Mouse (Mus musculus): ENCODE results near the gene Mxd1. TPM values are rescaled to one million over a fixed set of nuclear protein-coding genes. Genes with fewer than 3 reads are reported as not detected.

The Mxd1 gene
- polyA plus RNA-seq, 1 experiment from 2014 or later, result 53.8 TPM

- Histone ChIP-seq H3K4me2 (ENCODE audit: low read depth, low read length) (peak within 1 kb of the TSS; percentile 74), H3K9me3 (replicated peaks; ENCODE audit: control insufficient read depth, low read length) (no peaks in the 10 kb centered on the region), H3K4me3 (ENCODE audit: low read depth, low read length) (peak within 1 kb of the TSS; percentile 87), H3K36me3 (ENCODE audit: control insufficient read depth, insufficient read depth) (peaks cover 26% of the 10 kb centered on the region), H3K9ac (ENCODE audit: low read depth, low read length) (peak within 1 kb of the TSS; percentile 89), H3K27ac (ENCODE audit: low read length) (peak within 1 kb of the TSS; percentile 91), H3K4me1 (ENCODE audit: control insufficient read depth, low read depth, low read length) (peaks cover 7% of the 10 kb centered on the region), H3K27me3 (ENCODE audit: control insufficient read depth, insufficient read depth, low read depth, low read length) (no peaks in the 10 kb centered on the region)
- WGBS (ENCODE audit: insufficient replicate concordance), result 2% methylated on average over 36 of the region's 36 CpGs
- peak; percentile 99 for ATAC-seq (ENCODE audit: low read depth)
These were observed 15.1 kb upstream of the Mxd1 start, which contains the start of gene Snrnp27 for GRCm38 (mm10) chr6:86683872-86684654. Gene Snrnp27 (minus strand): TSS chr6:86684522.

GRCm38 (mm10) chr6:86681289-86681688 lies 12.3 kb upstream of the Mxd1 start:
- H3K4me1 ChIP-seq (ENCODE audit: control insufficient read depth, low read depth, low read length), result peaks cover 5% of the 10 kb centered on the region
- H3K9me3 ChIP-seq (replicated peaks; ENCODE audit: control insufficient read depth, low read length), result no peaks in the 10 kb centered on the region
- no peak overlapping the region for H3K4me3 ChIP-seq (ENCODE audit: low read depth, low read length)
- no peak overlapping the region for H3K9ac ChIP-seq (ENCODE audit: low read depth, low read length)
- WGBS (ENCODE audit: insufficient replicate concordance), result 77% methylated on average over 3 of the region's 3 CpGs
- no peaks in the 10 kb centered on the region for H3K27me3 ChIP-seq (ENCODE audit: control insufficient read depth, insufficient read depth, low read depth, low read length)
- H3K36me3 ChIP-seq (ENCODE audit: control insufficient read depth, insufficient read depth), result peaks cover 31% of the 10 kb centered on the region
- no peak for ATAC-seq (ENCODE audit: low read depth)
- no peak overlapping the region for H3K27ac ChIP-seq (ENCODE audit: low read length)
- H3K4me2 ChIP-seq (ENCODE audit: low read depth, low read length), result no peak overlapping the region

GRCm38 (mm10) chr6:86678341-86678740 lies 9.4 kb upstream of the Mxd1 start:
- ATAC-seq (ENCODE audit: low read depth), result no peak
- peaks cover 42% of the 10 kb centered on the region for H3K36me3 ChIP-seq (ENCODE audit: control insufficient read depth, insufficient read depth)
- no peaks in the 10 kb centered on the region for H3K9me3 ChIP-seq (replicated peaks; ENCODE audit: control insufficient read depth, low read length)

GRCm38 (mm10) chr6:86670873-86671272 lies 1.9 kb upstream of the Mxd1 start:
- 7% methylated on average over 2 of the region's 2 CpGs for WGBS (ENCODE audit: insufficient replicate concordance)
- no peak overlapping the region for H3K27ac ChIP-seq (ENCODE audit: low read length)
- peaks cover 22% of the 10 kb centered on the region for H3K36me3 ChIP-seq (ENCODE audit: control insufficient read depth, insufficient read depth)
- no peak for ATAC-seq (ENCODE audit: low read depth)
- no peak overlapping the region for H3K4me2 ChIP-seq (ENCODE audit: low read depth, low read length)
- H3K4me1 ChIP-seq (ENCODE audit: control insufficient read depth, low read depth, low read length), result peaks cover 28% of the 10 kb centered on the region
- no peak overlapping the region for H3K9ac ChIP-seq (ENCODE audit: low read depth, low read length)
- H3K9me3 ChIP-seq (replicated peaks; ENCODE audit: control insufficient read depth, low read length), result no peaks in the 10 kb centered on the region
- H3K4me3 ChIP-seq (ENCODE audit: low read depth, low read length), result no peak overlapping the region
- H3K27me3 ChIP-seq (ENCODE audit: control insufficient read depth, insufficient read depth, low read depth, low read length), result no peaks in the 10 kb centered on the region

More at GRCm38 (mm10) chr6:86678341-86678740, 9.4 kb upstream of the Mxd1 start:
- no peak overlapping the region for H3K4me3 ChIP-seq (ENCODE audit: low read depth, low read length)
- peaks cover 5% of the 10 kb centered on the region for H3K4me1 ChIP-seq (ENCODE audit: control insufficient read depth, low read depth, low read length)
- H3K27me3 ChIP-seq (ENCODE audit: control insufficient read depth, insufficient read depth, low read depth, low read length), result no peaks in the 10 kb centered on the region
- 85% methylated on average over 6 of the region's 6 CpGs for WGBS (ENCODE audit: insufficient replicate concordance)
- H3K27ac ChIP-seq (ENCODE audit: low read length), result no peak overlapping the region
- no peak overlapping the region for H3K9ac ChIP-seq (ENCODE audit: low read depth, low read length)
- no peak overlapping the region for H3K4me2 ChIP-seq (ENCODE audit: low read depth, low read length)

GRCm38 (mm10) chr6:86669240-86669727 lies 323 bp upstream of the Mxd1 start:
- peak; percentile 98 for ATAC-seq (ENCODE audit: low read depth)
- Histone ChIP-seq H3K9ac (ENCODE audit: low read depth, low read length) (peak overlapping the region; percentile 77), H3K9me3 (replicated peaks; ENCODE audit: control insufficient read depth, low read length) (no peaks in the 10 kb centered on the region), H3K4me3 (ENCODE audit: low read depth, low read length) (peak overlapping the region; percentile 91), H3K4me1 (ENCODE audit: control insufficient read depth, low read depth, low read length) (peaks cover 42% of the 10 kb centered on the region), H3K27ac (ENCODE audit: low read length) (peak overlapping the region; percentile 90), H3K4me2 (ENCODE audit: low read depth, low read length) (peak overlapping the region; percentile 73), H3K36me3 (ENCODE audit: control insufficient read depth, insufficient read depth) (peaks cover 30% of the 10 kb centered on the region), H3K27me3 (ENCODE audit: control insufficient read depth, insufficient read depth, low read depth, low read length) (no peaks in the 10 kb centered on the region)
- whole genome bisulfite sequencing (ENCODE audit: insufficient replicate concordance), result under 1% methylated on average over 31 of the region's 37 CpGs

GRCm38 (mm10) chr6:86667061-86667460 lies 1.9 kb downstream of the Mxd1 start:
- H3K36me3 ChIP-seq (ENCODE audit: control insufficient read depth, insufficient read depth), result peaks cover 44% of the 10 kb centered on the region
- peak overlapping the region; percentile 95 for H3K9ac ChIP-seq (ENCODE audit: low read depth, low read length)
- ATAC-seq (ENCODE audit: low read depth), result no peak
- H3K4me1 ChIP-seq (ENCODE audit: control insufficient read depth, low read depth, low read length), result peaks cover 45% of the 10 kb centered on the region
- H3K27ac ChIP-seq (ENCODE audit: low read length), result peak overlapping the region; percentile 76
- 88% methylated on average over 10 of the region's 10 CpGs for WGBS (ENCODE audit: insufficient replicate concordance)
- H3K9me3 ChIP-seq (replicated peaks; ENCODE audit: control insufficient read depth, low read length), result no peaks in the 10 kb centered on the region
- peak overlapping the region; percentile 91 for H3K4me3 ChIP-seq (ENCODE audit: low read depth, low read length)
- no peaks in the 10 kb centered on the region for H3K27me3 ChIP-seq (ENCODE audit: control insufficient read depth, insufficient read depth, low read depth, low read length)
- peak overlapping the region; percentile 47 for H3K4me2 ChIP-seq (ENCODE audit: low read depth, low read length)

- H3K9me3 ChIP-seq (replicated peaks; ENCODE audit: control insufficient read depth, low read length), result no peaks in the 10 kb centered on the region
- 50% methylated on average over 17 of the region's 17 CpGs for WGBS (ENCODE audit: insufficient replicate concordance)
- no peak for ATAC-seq (ENCODE audit: low read depth)
- H3K36me3 ChIP-seq (ENCODE audit: control insufficient read depth, insufficient read depth), result peaks cover 55% of the 10 kb centered on the region
- H3K4me2 ChIP-seq (ENCODE audit: low read depth, low read length), result peak overlapping the region; percentile 47
- H3K4me1 ChIP-seq (ENCODE audit: control insufficient read depth, low read depth, low read length), result peaks cover 56% of the 10 kb centered on the region
- no peaks in the 10 kb centered on the region for H3K27me3 ChIP-seq (ENCODE audit: control insufficient read depth, insufficient read depth, low read depth, low read length)
- H3K4me3 ChIP-seq (ENCODE audit: low read depth, low read length), result peak overlapping the region; percentile 91
- H3K9ac ChIP-seq (ENCODE audit: low read depth, low read length), result peak overlapping the region; percentile 95
- peak overlapping the region; percentile 76 for H3K27ac ChIP-seq (ENCODE audit: low read length)
These were observed 3.2 kb downstream of the Mxd1 start for GRCm38 (mm10) chr6:86665560-86666307.

- H3K4me2 ChIP-seq (ENCODE audit: low read depth, low read length), result peak overlapping the region; percentile 47
- H3K9me3 ChIP-seq (replicated peaks; ENCODE audit: control insufficient read depth, low read length), result no peaks in the 10 kb centered on the region
- WGBS (ENCODE audit: insufficient replicate concordance), result 66% methylated on average over 5 of the region's 5 CpGs
- H3K36me3 ChIP-seq (ENCODE audit: control insufficient read depth, insufficient read depth), result peaks cover 55% of the 10 kb centered on the region
- H3K9ac ChIP-seq (ENCODE audit: low read depth, low read length), result no peak overlapping the region
- peak overlapping the region; percentile 9; the same call in 1 of the 2 replicates for H3K27ac ChIP-seq (ENCODE audit: low read length)
- no peak for ATAC-seq (ENCODE audit: low read depth)
- H3K4me3 ChIP-seq (ENCODE audit: low read depth, low read length), result peak overlapping the region; percentile 91
- peaks cover 58% of the 10 kb centered on the region for H3K4me1 ChIP-seq (ENCODE audit: control insufficient read depth, low read depth, low read length)
- H3K27me3 ChIP-seq (ENCODE audit: control insufficient read depth, insufficient read depth, low read depth, low read length), result no peaks in the 10 kb centered on the region
These were observed 3.9 kb downstream of the Mxd1 start for GRCm38 (mm10) chr6:86665076-86665475.
